ENCODE assay signal across 9 mouse cellular contexts in genomic region chr15:103503660-103504059, GRCm38 (mm10). TPM values are rescaled to one million over a fixed set of nuclear protein-coding genes. Genes with fewer than 3 reads are reported as not detected.
DNase-seq lines count a peak whose midpoint lies in the region; ATAC-seq and TF ChIP-seq lines count a peak whose summit lies in the region.
"Had no signal": no experiment of that assay in that cellular context is flagged by ENCODE, and none has a peak within 500 bp of the region (broad histone marks: within the 10 kb centered on the region; RNA-seq: fewer than 3 reads in every experiment).

No protein-coding gene starts in this region.

- H3K9me3 ChIP-seq in heart, embryonic 11.5 days (replicated peaks; ENCODE audit: control insufficient read depth, low read length) = no peaks in the 10 kb centered on the region
- no peaks in the 10 kb centered on the region for H3K9me3 ChIP-seq in ES-Bruce4 (replicated peaks; ENCODE audit: control insufficient read depth, insufficient read depth, low read length, poor library complexity, severe bottlenecking)
- no peaks in the 10 kb centered on the region for H3K9me3 ChIP-seq in embryonic facial prominence, embryonic 13.5 days
- H3K9me3 ChIP-seq in limb, embryonic 12.5 days = no peaks in the 10 kb centered on the region
- no peaks in the 10 kb centered on the region for H3K9me3 ChIP-seq in stomach, embryonic 15.5 days
- H3K9me3 ChIP-seq: G1E had no signal

- 0 out of 2 replicates have a peak, but pooled peaks cover 3% of the 10 kb centered on the region for H3K4me1 ChIP-seq in heart, embryonic 11.5 days (ENCODE audit: control insufficient read depth, insufficient read depth, low read length)
- H3K4me1 ChIP-seq in ES-Bruce4 (ENCODE audit: control insufficient read depth, insufficient read depth, low read length) = peaks cover 3% of the 10 kb centered on the region
- peaks cover 13% of the 10 kb centered on the region; the same call in 1 of the 2 replicates for H3K4me1 ChIP-seq in embryonic facial prominence, embryonic 13.5 days
- H3K4me1 ChIP-seq in limb, embryonic 12.5 days (replicated peaks) = peaks cover 17% of the 10 kb centered on the region
- peaks cover 7% of the 10 kb centered on the region; the same call in 1 of the 2 replicates for H3K4me1 ChIP-seq in stomach, embryonic 15.5 days

- H3K4me3 ChIP-seq in heart, embryonic 11.5 days (ENCODE audit: low read depth, low read length) = peak overlapping the region; percentile 66
- H3K4me3 ChIP-seq in ES-Bruce4 (ENCODE audit: low read depth, low read length) = peak overlapping the region; percentile 18
- H3K4me3 ChIP-seq in embryonic facial prominence, embryonic 13.5 days = peak overlapping the region; percentile 61
- peak overlapping the region; percentile 62 for H3K4me3 ChIP-seq in limb, embryonic 12.5 days (replicated peaks)
- peak overlapping the region; percentile 54 for H3K4me3 ChIP-seq in stomach, embryonic 15.5 days (replicated peaks)

- ATAC-seq in heart, embryonic 11.5 days (replicated peaks; ENCODE audit: insufficient number of reproducible peaks, low FRiP score, low TSS enrichment) = no peak; the same call in 1 of the 2 replicates
- ATAC-seq in embryonic facial prominence, embryonic 13.5 days (ENCODE audit: insufficient number of reproducible peaks, insufficient read depth, low FRiP score, low TSS enrichment, low read depth) = no peak
- ATAC-seq in limb, embryonic 12.5 days (ENCODE audit: insufficient number of reproducible peaks, insufficient read depth, low FRiP score, low TSS enrichment, low read depth) = peak; percentile 16; the same call in 1 of the 2 replicates
- ATAC-seq in stomach, embryonic 15.5 days (ENCODE audit: insufficient read depth, low FRiP score, low read depth) = no peak

- WGBS in heart, embryonic 11.5 days (ENCODE audit: insufficient replicate concordance) = 39% methylated on average over 12 of the region's 12 CpGs
- 49% methylated on average over 12 of the region's 12 CpGs for WGBS in embryonic facial prominence, embryonic 13.5 days
- WGBS in limb, embryonic 12.5 days = 46% methylated on average over 12 of the region's 12 CpGs
- 54% methylated on average over 12 of the region's 12 CpGs for WGBS in stomach, embryonic 15.5 days

- H3K27ac ChIP-seq in heart, embryonic 11.5 days (ENCODE audit: low read depth, low read length) = no peak overlapping the region
- H3K27ac ChIP-seq in ES-Bruce4 (ENCODE audit: insufficient read depth, low read length) = no peak overlapping the region
- no peak overlapping the region for H3K27ac ChIP-seq in embryonic facial prominence, embryonic 13.5 days
- no peak overlapping the region for H3K27ac ChIP-seq in limb, embryonic 12.5 days
- H3K27ac ChIP-seq in stomach, embryonic 15.5 days = no peak overlapping the region

- TF ChIP-seq CTCF in ES-Bruce4 (IDR thresholded peaks at IDR 0.05; ENCODE audit: low read depth, low read length) = no peak

- TF ChIP-seq POLR2A in ES-Bruce4 (IDR thresholded peaks at IDR 0.05; ENCODE audit: insufficient read depth, low read length) = no peak

- peaks cover 23% of the 10 kb centered on the region for H3K27me3 ChIP-seq in heart, embryonic 11.5 days (ENCODE audit: control insufficient read depth, insufficient read depth, low read length)
- H3K27me3 ChIP-seq in ES-Bruce4 (ENCODE audit: control insufficient read depth, insufficient read depth, low read length, poor library complexity, severe bottlenecking) = peaks cover 4% of the 10 kb centered on the region; the same call in 1 of the 2 replicates
- peaks cover 30% of the 10 kb centered on the region for H3K27me3 ChIP-seq in embryonic facial prominence, embryonic 13.5 days
- H3K27me3 ChIP-seq in limb, embryonic 12.5 days = peaks cover 64% of the 10 kb centered on the region
- H3K27me3 ChIP-seq in stomach, embryonic 15.5 days (replicated peaks) = peaks cover 22% of the 10 kb centered on the region

- peak overlapping the region; percentile 95 for H3K4me2 ChIP-seq in heart, embryonic 11.5 days
- H3K4me2 ChIP-seq in embryonic facial prominence, embryonic 13.5 days = peak overlapping the region; percentile 94
- H3K4me2 ChIP-seq in limb, embryonic 12.5 days = peak overlapping the region; percentile 94
- H3K4me2 ChIP-seq in stomach, embryonic 15.5 days = peak overlapping the region; percentile 97

- DNase-seq in heart, postnatal 25 days (ENCODE audit: low spot score) = no peak
- DNase-seq in kidney, postnatal 4 days = no peak
- DNase-seq in ovary, postnatal 14 days (ENCODE audit: low spot score) = no peak

- intact Hi-C loops in heart, postnatal 25 days (cut with DNase I) = no loop called here

- H3K9ac ChIP-seq in heart, embryonic 11.5 days (ENCODE audit: low read depth, low read length) = no peak overlapping the region
- H3K9ac ChIP-seq in ES-Bruce4 (ENCODE audit: low read depth, poor library complexity, severe bottlenecking) = no peak overlapping the region
- H3K9ac ChIP-seq in embryonic facial prominence, embryonic 13.5 days = peak overlapping the region; percentile 75; the same call in 1 of the 2 replicates
- 0 out of 2 replicates have a peak overlapping the region, but pooled peaks have one; percentile 68 for H3K9ac ChIP-seq in limb, embryonic 12.5 days (replicated peaks)
- no peak overlapping the region for H3K9ac ChIP-seq in stomach, embryonic 15.5 days

- H3K36me3 ChIP-seq in heart, embryonic 11.5 days (ENCODE audit: control insufficient read depth, insufficient read depth, low read length) = no peaks in the 10 kb centered on the region
- H3K36me3 ChIP-seq in ES-Bruce4 (ENCODE audit: control insufficient read depth, insufficient read depth, low read length, poor library complexity, severe bottlenecking) = no peaks in the 10 kb centered on the region
- H3K36me3 ChIP-seq in embryonic facial prominence, embryonic 13.5 days = no peaks in the 10 kb centered on the region
- H3K36me3 ChIP-seq in limb, embryonic 12.5 days = no peaks in the 10 kb centered on the region
- no peaks in the 10 kb centered on the region for H3K36me3 ChIP-seq in stomach, embryonic 15.5 days

- TF ChIP-seq EP300 in ES-Bruce4 (IDR thresholded peaks at IDR 0.05; ENCODE audit: insufficient read depth, low read depth, low read length) = no peak

RNA-seq across cellular contexts. Expression of gene Pde1b, which starts 0.8 kb away (rescaled TPM):
- polyA plus RNA-seq in heart, embryonic 11.5 days (2014; fragmentation: Nextera tagmentation; extraction: Ambion mirVana) = 4.0 and 4.3 TPM in 2 replicates
- 1 to 10 TPM; 1.1 to 1.4 TPM for total RNA-seq in heart, postnatal 25 days (2021)
- polyA plus RNA-seq in ES-Bruce4 (2011; ENCODE audit: insufficient read depth, insufficient read length, low read depth, missing spikeins) = 20.0 and 21.7 TPM in 2 replicates
- 7.1 and 8.8 TPM in 2 replicates for polyA plus RNA-seq in embryonic facial prominence, embryonic 13.5 days (2015; fragmentation: Nextera tagmentation; extraction: Ambion mirVana)
- 4.2 and 4.5 TPM in 2 replicates for polyA plus RNA-seq in limb, embryonic 12.5 days (2016; fragmentation: Nextera tagmentation; extraction: Ambion mirVana)
- 8.8 and 9.4 TPM in 2 replicates for polyA plus RNA-seq in stomach, embryonic 15.5 days (2015; fragmentation: Nextera tagmentation; extraction: Ambion mirVana)

RNA-seq across cellular contexts. Expression of gene Ppp1r1a, which starts 34.1 kb away (rescaled TPM):
- 82.6 and 82.9 TPM in 2 replicates for polyA plus RNA-seq in heart, embryonic 11.5 days (2014; fragmentation: Nextera tagmentation; extraction: Ambion mirVana)
- 10 to 100 TPM; 10.5 to 12.0 TPM for total RNA-seq in heart, postnatal 25 days (2021)
- 19.9 and 24.6 TPM in 2 replicates for polyA plus RNA-seq in ES-Bruce4 (2011; ENCODE audit: insufficient read depth, insufficient read length, low read depth, missing spikeins)
- polyA plus RNA-seq in embryonic facial prominence, embryonic 13.5 days (2015; fragmentation: Nextera tagmentation; extraction: Ambion mirVana) = 12.6 and 16.9 TPM in 2 replicates
- 7.9 and 10.1 TPM in 2 replicates for polyA plus RNA-seq in limb, embryonic 12.5 days (2016; fragmentation: Nextera tagmentation; extraction: Ambion mirVana)
- 12.3 and 13.3 TPM in 2 replicates for polyA plus RNA-seq in stomach, embryonic 15.5 days (2015; fragmentation: Nextera tagmentation; extraction: Ambion mirVana)
- total RNA-seq: G1E had no signal
- polyA plus RNA-seq: G1E had no signal

RNA-seq across cellular contexts. Expression of gene Nckap1l, which starts 50.1 kb away (rescaled TPM):
- polyA plus RNA-seq in heart, embryonic 11.5 days (2014; fragmentation: Nextera tagmentation; extraction: Ambion mirVana) = 0.87 and 1.9 TPM in 2 replicates
- total RNA-seq in heart, postnatal 25 days (2021) = 1 to 10 TPM; 3.9 to 4.2 TPM
- 0.33 and 0.49 TPM in 2 replicates for polyA plus RNA-seq in ES-Bruce4 (2011; ENCODE audit: insufficient read depth, insufficient read length, low read depth, missing spikeins)
- 2.4 and 2.8 TPM in 2 replicates for polyA plus RNA-seq in embryonic facial prominence, embryonic 13.5 days (2015; fragmentation: Nextera tagmentation; extraction: Ambion mirVana)
- polyA plus RNA-seq in limb, embryonic 12.5 days (2016; fragmentation: Nextera tagmentation; extraction: Ambion mirVana) = 1.4 and 1.7 TPM in 2 replicates
- polyA plus RNA-seq in stomach, embryonic 15.5 days (2015; fragmentation: Nextera tagmentation; extraction: Ambion mirVana) = 3.7 and 4.1 TPM in 2 replicates

RNA-seq across cellular contexts. Expression of gene Gtsf2, which starts 55.4 kb away (rescaled TPM):
- polyA plus RNA-seq in heart, embryonic 11.5 days (2014; fragmentation: Nextera tagmentation; extraction: Ambion mirVana) = not detected in 2 replicates
- not detected for total RNA-seq in heart, postnatal 25 days (2021)
- polyA plus RNA-seq in ES-Bruce4 (2011; ENCODE audit: insufficient read depth, insufficient read length, low read depth, missing spikeins) = not detected in 2 replicates
- polyA plus RNA-seq in embryonic facial prominence, embryonic 13.5 days (2015; fragmentation: Nextera tagmentation; extraction: Ambion mirVana) = not detected in 2 replicates
- not detected in 2 replicates for polyA plus RNA-seq in limb, embryonic 12.5 days (2016; fragmentation: Nextera tagmentation; extraction: Ambion mirVana)
- not detected in 2 replicates for polyA plus RNA-seq in stomach, embryonic 15.5 days (2015; fragmentation: Nextera tagmentation; extraction: Ambion mirVana)
- total RNA-seq: G1E had no signal
- polyA plus RNA-seq: G1E had no signal

Comparison
In these comparisons a context has a peak if more than half of its experiments do, and no peak if none do; other contexts are left out.
1. H3K9ac ChIP-seq: peak in embryonic facial prominence, embryonic 13.5 days (single experiment) and limb, embryonic 12.5 days (single experiment); none in heart, embryonic 11.5 days (single experiment), ES-Bruce4 (single experiment) and stomach, embryonic 15.5 days (single experiment).
2. Peak in every context shown above with its lines, with median percentiles within 50 percentile points of each other: H3K4me2 ChIP-seq and H3K4me3 ChIP-seq.